Mouse (Mus musculus) CH12.LX (cell line): ENCODE results near the gene Pdk1. TPM values are rescaled to one million over a fixed set of nuclear protein-coding genes. Genes with fewer than 3 reads are reported as not detected.
"Not testable (repeated sequence)": the region's sequence is repeated elsewhere in the genome, so short reads cannot be mapped to it uniquely, and the experiment has no call there.

ENCODE experiments used
- DNase-seq: peaks from one replicate; pipeline ENCODE4 v3.0.0-alpha.2; 2013; ENCODE audit errors: extremely low read depth
- H3K27ac ChIP-seq: 2 replicates; pipeline ENCODE4 v1.5.1; 2012; ENCODE audit warnings: low read depth, mild to moderate bottlenecking, control low read depth, moderate library complexity; ENCODE audit not compliant: insufficient read depth
- H3K27me3 ChIP-seq: replicated peaks from 2 replicates; pipeline ENCODE3; 2012; ENCODE audit warnings: inconsistent platforms
- H3K36me3 ChIP-seq, 2 experiments: replicated peaks in 1 of 2; 2 replicates each; pipeline versions ENCODE3 to v1.6.1; 2012; ENCODE audit warnings: inconsistent platforms in 1 of 2, low read length in 1 of 2, mild to moderate bottlenecking in 1 of 2, mixed read lengths in 1 of 2, moderate library complexity in 1 of 2; ENCODE audit not compliant: control insufficient read depth in 1 of 2, insufficient read depth in 1 of 2
- H3K4me1 ChIP-seq, 2 experiments: 2 replicates each; pipeline ENCODE4 v1.6.1; 2012; ENCODE audit warnings: inconsistent platforms in 1 of 2, moderate library complexity in 1 of 2; ENCODE audit not compliant: insufficient read depth in 2 of 2, control insufficient read depth in 1 of 2
- H3K4me2 ChIP-seq: 2 replicates; pipeline ENCODE4 v1.6.1; 2012; ENCODE audit warnings: low read depth, mild to moderate bottlenecking, control low read depth; ENCODE audit not compliant: poor library complexity, insufficient read depth, severe bottlenecking
- H3K4me3 ChIP-seq, 3 experiments: fragments of 150-350 bp in 1 of 3; sonication (generic) in 1 of 3; replicated peaks in 1 of 3; 2 replicates each; pipeline versions ENCODE3 to v1.5.1; 2011 to 2012; ENCODE audit warnings: low read depth in 2 of 3, low read length in 2 of 3, mild to moderate bottlenecking in 2 of 3, moderate library complexity in 2 of 3, control low read depth in 1 of 3, improper control_type of control experiment in 1 of 3, inconsistent platforms in 1 of 3, mixed read lengths in 1 of 3; ENCODE audit not compliant: poor library complexity in 1 of 3
- H3K79me2 ChIP-seq: replicated peaks from 2 replicates; pipeline ENCODE4 v1.6.1; 2012; ENCODE audit warnings: mild to moderate bottlenecking, moderate library complexity; ENCODE audit not compliant: control insufficient read depth, poor library complexity, insufficient read depth, severe bottlenecking; ENCODE audit errors: extremely low read depth
- H3K9ac ChIP-seq: 2 replicates; pipeline ENCODE4 v1.6.1; 2012; ENCODE audit warnings: low read depth, mild to moderate bottlenecking, control low read depth, moderate library complexity; ENCODE audit not compliant: insufficient read depth
- H3K9me3 ChIP-seq: replicated peaks from 2 replicates; pipeline ENCODE3; 2012; ENCODE audit warnings: low read length, inconsistent platforms, mixed read lengths
- BHLHE40 ChIP-seq: IDR thresholded peaks from 2 replicates; pipeline ENCODE4 v1.6.1; 2011; ENCODE audit warnings: mild to moderate bottlenecking, low read depth, low read length, improper control_type of control experiment
- CTCF ChIP-seq, 2 experiments: IDR thresholded peaks in 1 of 2; conservative IDR thresholded peaks in 1 of 2; 2 replicates each; pipeline ENCODE4 v1.5.1; 2011 to 2012; ENCODE audit warnings: low read depth in 2 of 2, low read length in 2 of 2, improper control_type of control experiment in 1 of 2, inconsistent platforms in 1 of 2, mild to moderate bottlenecking in 1 of 2, moderate library complexity in 1 of 2
- ETS1 ChIP-seq: conservative IDR thresholded peaks from 2 replicates; pipeline ENCODE4 v1.6.1; 2012; ENCODE audit warnings: low read depth, mild to moderate bottlenecking, inconsistent platforms, low read length, improper control_type of control experiment, moderate library complexity
- JUND ChIP-seq: conservative IDR thresholded peaks from 2 replicates; pipeline ENCODE4 v1.6.1; 2011; ENCODE audit warnings: low read depth, low read length, improper control_type of control experiment
- KAT2A ChIP-seq: IDR thresholded peaks from 2 replicates; pipeline ENCODE4 v1.6.1; 2012; ENCODE audit warnings: low read length, improper control_type of control experiment, inconsistent platforms; ENCODE audit not compliant: insufficient replicate concordance
- MEF2A ChIP-seq: IDR thresholded peaks from 2 replicates; pipeline ENCODE4 v1.6.1; 2014; ENCODE audit warnings: low read depth, mild to moderate bottlenecking, inconsistent platforms, low read length, improper control_type of control experiment, borderline replicate concordance
- MYC ChIP-seq: IDR thresholded peaks from 2 replicates; pipeline ENCODE4 v1.6.1; 2011; ENCODE audit warnings: low read depth, mild to moderate bottlenecking, improper control_type of control experiment, low read length
- NELFE ChIP-seq: IDR thresholded peaks from 2 replicates; pipeline ENCODE4 v1.6.1; 2011; ENCODE audit warnings: low read depth, low read length, improper control_type of control experiment
- PAX5 ChIP-seq: IDR thresholded peaks from 2 replicates; pipeline ENCODE4 v1.6.1; 2012; ENCODE audit warnings: low read length, inconsistent platforms, mixed read lengths
- RCOR1 ChIP-seq: conservative IDR thresholded peaks from 2 replicates; pipeline ENCODE4 v1.6.1; 2012; ENCODE audit warnings: low read depth, mild to moderate bottlenecking, inconsistent platforms, low read length, improper control_type of control experiment
- SMC3 ChIP-seq: IDR thresholded peaks from 2 replicates; pipeline ENCODE4 v1.6.1; 2011; ENCODE audit warnings: low read depth, low read length, improper control_type of control experiment
- USF1 ChIP-seq: IDR thresholded peaks from 2 replicates; pipeline ENCODE4 v1.6.1; 2014; ENCODE audit warnings: low read depth, mild to moderate bottlenecking, inconsistent platforms, low read length, improper control_type of control experiment
- ZKSCAN1 ChIP-seq: IDR thresholded peaks from 2 replicates; pipeline ENCODE4 v1.6.1; 2012; ENCODE audit warnings: low read depth, inconsistent platforms, low read length, improper control_type of control experiment, borderline replicate concordance
- ZMIZ1 ChIP-seq: IDR thresholded peaks from 2 replicates; pipeline ENCODE4 v1.6.1; 2012; ENCODE audit warnings: low read depth, mild to moderate bottlenecking, inconsistent platforms, low read length, improper control_type of control experiment
- dilution Hi-C: fragments of 300-500 bp; cut with MboI; formaldehyde crosslinking; loops from 2 replicates; pipeline ENCODE4 v1.14.3; 2020; ENCODE audit warnings: low sequenced_read_pairs; ENCODE audit not compliant: extremely low pct_unique_long_range_greater_than_20kb, extremely low pct_ligation_motif_present
- in situ Hi-C: fragments of 300-500 bp; cut with MboI; formaldehyde crosslinking; loops from 3 replicates; pipeline ENCODE4 v1.14.3; 2019; ENCODE audit warnings: low sequenced_read_pairs, low pct_ligation_motif_present, low pct_unique_long_range_greater_than_20kb, mixed read lengths
- polyA plus RNA-seq: library from polyadenylated mRNA; unstranded; fragments of >175 nt; gene quantifications from 2 replicates; pipeline ENCODE4 v1.2.1, GENCODE M21; 2012; ENCODE audit warnings: low read depth; ENCODE audit not compliant: insufficient read length
- total RNA-seq, 2 experiments: library from RNA; depleted of rRNA; stranded (reverse); fragments of 300-350 nt in 1 of 2; fragments of >200 nt in 1 of 2; gene quantifications; 2 replicates each; pipeline ENCODE4 v1.2.3; 2012 to 2014

Gene Pdk1
- total and polyA plus RNA-seq, 3 experiments = 35.9 to 78.5 (median 59.9) TPM

GRCm38 (mm10) chr2:71844906-71845305 lies 28.1 kb upstream of the Pdk1 start:
- no peak overlapping the region for H3K4me3 ChIP-seq
- in situ Hi-C loops (no loop called here), dilution Hi-C loops (no loop called here)
- H3K36me3 ChIP-seq = peaks cover 0 to 37% of the 10 kb centered on the region in 2 experiments
- no peaks in the 10 kb centered on the region for H3K9me3 ChIP-seq
- peaks cover 3 to 12% of the 10 kb centered on the region in 2 experiments; a peak in 3 of 4 replicates for H3K4me1 ChIP-seq
- H3K27ac ChIP-seq = no peak overlapping the region
- TF ChIP-seq JUND (no peak), ZKSCAN1 (no peak), KAT2A (no peak), USF1 (no peak)
- no peak for DNase-seq
- no peaks in the 10 kb centered on the region for H3K27me3 ChIP-seq
- no peaks in the 10 kb centered on the region for H3K79me2 ChIP-seq
- no peak overlapping the region for H3K4me2 ChIP-seq
- no peak overlapping the region for H3K9ac ChIP-seq

DNA sequence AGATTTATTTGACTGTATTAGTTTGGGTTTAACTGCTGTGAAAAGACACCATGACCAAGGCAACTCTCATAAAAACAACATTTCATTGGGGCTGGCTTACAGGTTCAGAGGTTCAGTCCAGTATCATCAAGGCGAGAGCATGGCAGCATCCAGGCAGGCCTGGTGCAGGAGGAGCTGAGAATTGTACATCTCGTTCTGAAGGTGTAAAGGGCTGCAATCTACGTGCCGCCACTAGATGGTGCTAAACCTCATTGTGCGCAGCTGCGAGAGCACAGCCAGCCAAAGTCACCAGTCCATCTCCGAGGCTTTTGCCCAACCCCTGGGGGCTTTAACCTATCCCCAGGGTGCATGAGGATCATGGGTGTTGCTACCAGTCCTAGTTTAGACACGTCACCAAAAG lies 20.9 kb upstream of the Pdk1 start:
- in situ Hi-C loops, H3K4me1 ChIP-seq, H3K4me3 ChIP-seq, H3K79me2 ChIP-seq, dilution Hi-C loops, H3K27me3 ChIP-seq, H3K9me3 ChIP-seq, H3K4me2 ChIP-seq, H3K9ac ChIP-seq, H3K27ac ChIP-seq: not testable (repeated sequence)
- peak; percentile 15 to 33; a peak in 3 of 4 replicates for TF ChIP-seq CTCF (conservative IDR thresholded peaks at IDR 0.05 in 1 of 2, IDR thresholded peaks at IDR 0.05 in 1 of 2; ENCODE audit: low read depth in 2 of 2, low read length in 2 of 2)
- peak; percentile 7 for TF ChIP-seq SMC3
- peaks cover 0 to 21% of the 10 kb centered on the region in 2 experiments for H3K36me3 ChIP-seq
- peak; percentile 29 for DNase-seq

DNA sequence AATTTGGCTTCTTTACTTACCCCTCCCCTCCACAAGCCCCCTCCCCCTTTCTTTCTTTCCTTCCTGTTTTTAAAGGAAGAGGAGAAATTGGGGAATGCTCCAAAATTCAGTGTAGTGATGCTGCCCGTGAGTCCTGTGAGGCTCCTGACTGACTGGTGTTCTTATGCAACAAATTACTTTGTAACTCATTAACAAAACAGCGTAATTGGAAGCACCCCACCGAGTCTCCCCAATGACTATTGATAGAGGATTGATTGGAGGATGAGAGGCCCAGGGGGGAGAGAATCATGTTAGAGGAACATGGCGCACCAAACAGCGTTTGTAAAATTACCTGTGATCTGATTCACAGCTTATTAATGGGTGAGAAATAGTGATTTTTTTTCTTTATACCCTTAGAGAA lies 17.9 kb upstream of the Pdk1 start:
- Histone ChIP-seq H3K27me3 (no peaks in the 10 kb centered on the region), H3K9ac (no peak overlapping the region), H3K9me3 (no peaks in the 10 kb centered on the region), H3K4me1 (peaks cover 0 to 2% of the 10 kb centered on the region in 2 experiments; a peak in 1 of 4 replicates), H3K4me3 (no peak overlapping the region), H3K27ac (no peak overlapping the region), H3K36me3 (peaks cover 0 to 16% of the 10 kb centered on the region in 2 experiments), H3K79me2 (no peaks in the 10 kb centered on the region), H3K4me2 (no peak overlapping the region)
- in situ Hi-C loops = no loop called here
- dilution Hi-C loops = no loop called here
- no peak for DNase-seq
- no peak for TF ChIP-seq PAX5
- TF ChIP-seq ETS1 = no peak
- no peak for TF ChIP-seq NELFE
- TF ChIP-seq BHLHE40 = no peak
- TF ChIP-seq SMC3 = no peak
- no peak for TF ChIP-seq MEF2A
- TF ChIP-seq USF1 = no peak
- no peak for TF ChIP-seq RCOR1
- TF ChIP-seq MYC = no peak
- TF ChIP-seq ZKSCAN1 = no peak
- TF ChIP-seq ZMIZ1 = no peak
